Mouse (Mus musculus): Measurements from ENCODE around the gene Stmn3.

Stmn3 gene

GRCm38 (mm10) chr2:181279968-181280367 lies 34.3 kb downstream of the Stmn3 start:
- DNase-seq = no peak

DNA sequence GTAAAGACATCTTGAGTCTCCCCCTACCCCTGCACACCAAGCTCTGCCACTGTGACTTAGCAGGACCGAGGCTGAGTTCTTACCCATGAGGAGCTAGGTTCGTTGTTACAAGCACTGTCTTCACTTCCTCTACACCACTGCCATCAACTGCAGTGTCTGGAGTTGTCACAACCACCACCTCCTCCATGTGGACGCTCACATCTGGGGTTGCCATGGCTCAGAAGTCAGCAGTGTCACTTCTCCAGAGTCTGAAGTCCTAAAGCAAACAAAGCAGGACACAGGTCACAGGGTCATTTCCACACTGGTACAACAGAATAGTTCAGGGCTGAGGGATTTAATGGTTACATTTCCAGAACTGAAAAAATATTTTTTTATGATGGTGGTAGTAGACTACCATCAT lies 36.4 kb downstream of the Stmn3 start:
- no peak for DNase-seq

DNA sequence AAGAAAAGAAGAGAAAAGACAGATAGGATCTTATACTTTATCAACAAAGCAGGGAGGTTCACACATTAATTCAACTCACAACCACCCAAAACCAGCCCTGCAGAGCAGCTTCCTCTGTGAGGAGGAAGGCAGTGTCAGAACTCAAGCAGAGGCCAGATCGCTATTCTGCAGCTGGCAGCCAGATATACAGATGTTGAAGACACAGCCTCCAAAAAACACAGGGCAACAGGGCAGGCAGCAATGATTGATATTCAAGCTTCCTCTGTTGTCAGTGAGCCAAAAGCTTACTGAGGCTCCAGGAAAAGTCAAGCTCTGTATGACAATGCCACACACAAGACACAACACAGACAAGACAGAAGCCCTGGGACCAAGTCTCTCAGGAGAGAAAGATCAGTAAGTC lies 37.5 kb downstream of the Stmn3 start:
- DNase-seq = peak; percentile 73

GRCm38 (mm10) chr2:181274639-181275038 lies 39.7 kb downstream of the Stmn3 start:
- no peak for DNase-seq

GRCm38 (mm10) chr2:181273829-181274228 lies 40.5 kb downstream of the Stmn3 start:
- DNase-seq = no peak

- no peak for DNase-seq
Observed at GRCm38 (mm10) chr2:181272092-181272491, 42.2 kb downstream of the Stmn3 start.

GRCm38 (mm10) chr2:181266839-181267238 lies 47.5 kb downstream of the Stmn3 start:
- no peak for DNase-seq
